Comparison of ENCODE assay signal across 28 mouse cellular contexts in genomic region chr13:8210776-8211175, GRCm38 (mm10). TPM values are rescaled to one million over a fixed set of nuclear protein-coding genes. Genes with fewer than 3 reads are reported as not detected.
"Had no signal": no experiment of that assay in that cellular context is flagged by ENCODE, and none has a peak within 500 bp of the region (broad histone marks: within the 10 kb centered on the region; RNA-seq: fewer than 3 reads in every experiment).

No protein-coding gene starts in this region.

- H3K27ac ChIP-seq: heart, adult 2 months; heart, embryonic 13.5 days; heart, embryonic 15.5 days; intestine, embryonic 15.5 days; layer of hippocampus, adult 2 months; limb, embryonic 13.5 days; limb, embryonic 15.5 days; liver, embryonic 12.5 days; liver, embryonic 14.5 days had no signal

- H3K9ac ChIP-seq: forebrain, postnatal 0 days; heart, embryonic 13.5 days; heart, embryonic 15.5 days; intestine, embryonic 15.5 days; limb, embryonic 13.5 days; limb, embryonic 15.5 days; liver, embryonic 12.5 days; liver, embryonic 14.5 days had no signal

- H3K4me3 ChIP-seq: heart, adult 2 months; heart, embryonic 13.5 days; heart, embryonic 15.5 days; intestine, embryonic 15.5 days; layer of hippocampus, adult 2 months; limb, embryonic 13.5 days; limb, embryonic 15.5 days; liver, embryonic 12.5 days had no signal

- ATAC-seq: forebrain, postnatal 0 days; inflammation-experienced regulatory T-cells, adult 6 months; intestine, embryonic 15.5 days; intestine, postnatal 0 days; liver, embryonic 12.5 days had no signal

- H3K4me2 ChIP-seq: heart, embryonic 11.5 days; heart, embryonic 13.5 days; heart, embryonic 15.5 days; intestine, embryonic 15.5 days; limb, embryonic 13.5 days; limb, embryonic 15.5 days; liver, embryonic 12.5 days had no signal

- H3K36me3 ChIP-seq: heart, embryonic 13.5 days; heart, embryonic 15.5 days; intestine, embryonic 15.5 days; limb, embryonic 13.5 days; limb, embryonic 15.5 days; liver, embryonic 12.5 days had no signal

- DNase-seq: forebrain, postnatal 0 days; gastrocnemius, postnatal 14 days; gastrocnemius, postnatal 36 days; heart, adult 11 months; heart, adult 2 months; heart, postnatal 14 days; heart, postnatal 36 days; kidney, adult 18-20 months; kidney, adult 8-10 months; kidney, postnatal 10 days; kidney, postnatal 25 days; kidney, postnatal 4 days; layer of hippocampus, adult 9-11 months; layer of hippocampus, postnatal 36 days had no signal

- H3K9me3 ChIP-seq: heart, embryonic 13.5 days; heart, embryonic 15.5 days; intestine, embryonic 15.5 days; limb, embryonic 13.5 days; limb, embryonic 15.5 days; liver, embryonic 12.5 days had no signal

- H3K27me3 ChIP-seq: intestine, embryonic 15.5 days; limb, embryonic 15.5 days; liver, embryonic 12.5 days had no signal

- H3K4me1 ChIP-seq: heart, embryonic 15.5 days; intestine, embryonic 15.5 days; limb, embryonic 13.5 days; limb, embryonic 15.5 days; liver, embryonic 12.5 days had no signal

RNA-seq across cellular contexts. Expression of gene Adarb2, which starts 8.1 kb away (rescaled TPM):
- total RNA-seq: gastrocnemius, adult 8-10 months; gastrocnemius, postnatal 36 days; heart, adult 2 months; heart, postnatal 14 days; heart, postnatal 36 days had no signal
- polyA plus RNA-seq: heart, adult 2 months; heart, postnatal 0 days; inflammation-experienced regulatory T-cells, adult 6 months; liver, adult 2 months had no signal
